Mouse (Mus musculus) heart, postnatal 0 days (tissue): Measurements from ENCODE around the gene Rln3.

ENCODE experiments used
- CTCF ChIP-seq: IDR thresholded peaks from 2 replicates; pipeline ENCODE4 v1.5.1; 2016; ENCODE audit warnings: antibody characterized with exemption, control low read depth, low read depth
- EP300 ChIP-seq: IDR thresholded peaks from 2 replicates; pipeline ENCODE4 v1.6.1; 2016; ENCODE audit warnings: antibody characterized with exemption, low read depth

GRCm38 (mm10) chr8:84072321-84072720, 27.5 kb upstream of the Rln3 start:
- TF ChIP-seq CTCF, result no peak
- no peak for TF ChIP-seq EP300
